8 mouse cellular contexts compared by ENCODE assay signal in genomic region chr11:3330991-3331750, GRCm38 (mm10). TPM values are rescaled to one million over a fixed set of nuclear protein-coding genes. Genes with fewer than 3 reads are reported as not detected.
DNase-seq lines count a peak whose midpoint lies in the region; ATAC-seq lines count a peak whose summit lies in the region.

No protein-coding gene starts in this region.

- no peak for DNase-seq in kidney, adult 18-20 months
- peak; percentile 40 for DNase-seq in NIH3T3 (ENCODE audit: low read depth)
- DNase-seq in forebrain, embryonic 14.5 days (ENCODE audit: low spot score) = peak; percentile 49
- DNase-seq in splenic B cell, adult 2 months (ENCODE audit: low read depth, low spot score) = peak; percentile 36
- DNase-seq in yolk sac, embryonic 10.5 days (ENCODE audit: low spot score) = no peak
- no peak for DNase-seq in spleen, postnatal 14 days (ENCODE audit: low spot score in 2 of 2)

- H3K36me3 ChIP-seq in kidney, embryonic 14.5 days (ENCODE audit: control insufficient read depth, insufficient read depth, low read length) = no peaks in the 10 kb centered on the region
- H3K36me3 ChIP-seq in forebrain, embryonic 14.5 days (ENCODE audit: control insufficient read depth, insufficient read depth, low read length) = peaks cover 10% of the 10 kb centered on the region; the same call in 1 of the 2 replicates
- H3K36me3 ChIP-seq in limb, embryonic 15.5 days = peaks cover 5% of the 10 kb centered on the region; the same call in 1 of the 2 replicates
- H3K36me3 ChIP-seq in splenic B cell, adult 2 months (ENCODE audit: control insufficient read depth, insufficient read depth, low read length, poor library complexity, severe bottlenecking) = peaks cover 5% of the 10 kb centered on the region

- H3K4me2 ChIP-seq in kidney, embryonic 14.5 days (replicated peaks; ENCODE audit: low read depth, low read length) = peak overlapping the region; percentile 99
- H3K4me2 ChIP-seq in forebrain, embryonic 14.5 days (ENCODE audit: low read length) = peak overlapping the region; percentile 100
- peak overlapping the region; percentile 99 for H3K4me2 ChIP-seq in limb, embryonic 15.5 days

- ATAC-seq in kidney, embryonic 14.5 days (ENCODE audit: low FRiP score, low TSS enrichment) = no peak
- no peak for ATAC-seq in forebrain, embryonic 14.5 days
- ATAC-seq in limb, embryonic 15.5 days (ENCODE audit: insufficient number of reproducible peaks, low FRiP score, low TSS enrichment, low read depth) = no peak

- no peaks in the 10 kb centered on the region for H3K9me3 ChIP-seq in kidney, embryonic 14.5 days (ENCODE audit: control insufficient read depth, low read length)
- no peaks in the 10 kb centered on the region for H3K9me3 ChIP-seq in forebrain, embryonic 14.5 days (replicated peaks; ENCODE audit: control insufficient read depth, low read length)
- H3K9me3 ChIP-seq in limb, embryonic 15.5 days = no peaks in the 10 kb centered on the region

- peak overlapping the region; percentile 64 for H3K9ac ChIP-seq in kidney, embryonic 14.5 days (ENCODE audit: low read depth, low read length)
- H3K9ac ChIP-seq in forebrain, embryonic 14.5 days (ENCODE audit: low read length) = peak overlapping the region; percentile 63
- H3K9ac ChIP-seq in limb, embryonic 15.5 days = peak overlapping the region; percentile 39; the same call in 1 of the 2 replicates

- no peaks in the 10 kb centered on the region for H3K27me3 ChIP-seq in kidney, embryonic 14.5 days (ENCODE audit: control insufficient read depth, insufficient read depth, low read length)
- no peaks in the 10 kb centered on the region for H3K27me3 ChIP-seq in forebrain, embryonic 14.5 days (replicated peaks; ENCODE audit: control insufficient read depth, insufficient read depth, low read length)
- no peaks in the 10 kb centered on the region for H3K27me3 ChIP-seq in limb, embryonic 15.5 days
- no peaks in the 10 kb centered on the region for H3K27me3 ChIP-seq in splenic B cell, adult 2 months (ENCODE audit: control insufficient read depth, insufficient read depth, low read length, poor library complexity, severe bottlenecking)

- H3K4me1 ChIP-seq in kidney, embryonic 14.5 days (ENCODE audit: control insufficient read depth, insufficient read depth, low read length) = peaks cover 23% of the 10 kb centered on the region
- peaks cover 7% of the 10 kb centered on the region; the same call in 1 of the 2 replicates for H3K4me1 ChIP-seq in forebrain, embryonic 14.5 days (ENCODE audit: control insufficient read depth, insufficient read depth, low read length)
- peaks cover 50% of the 10 kb centered on the region for H3K4me1 ChIP-seq in limb, embryonic 15.5 days

- H3K27ac ChIP-seq in kidney, embryonic 14.5 days (ENCODE audit: low read depth, low read length) = no peak overlapping the region
- H3K27ac ChIP-seq in forebrain, embryonic 14.5 days (ENCODE audit: low read depth, low read length) = peak overlapping the region; percentile 15; the same call in 1 of the 2 replicates
- peak overlapping the region; percentile 72 for H3K27ac ChIP-seq in limb, embryonic 15.5 days

- H3K4me3 ChIP-seq in kidney, embryonic 14.5 days (ENCODE audit: low read length) = peak overlapping the region; percentile 52
- peak overlapping the region; percentile 56 for H3K4me3 ChIP-seq in forebrain, embryonic 14.5 days (ENCODE audit: low read depth, low read length)
- H3K4me3 ChIP-seq in limb, embryonic 15.5 days = peak overlapping the region; percentile 52

- 3% methylated on average over 14 of the region's 14 CpGs for WGBS in kidney, embryonic 14.5 days
- 3% methylated on average over 14 of the region's 14 CpGs for WGBS in forebrain, embryonic 14.5 days
- 3% methylated on average over 14 of the region's 14 CpGs for WGBS in limb, embryonic 15.5 days

RNA-seq across cellular contexts. Expression of gene Pik3ip1, which starts 1.0 kb away (rescaled TPM):
- polyA plus RNA-seq in kidney, embryonic 14.5 days (2014; fragmentation: Nextera tagmentation; extraction: Ambion mirVana) = 7.0 and 7.8 TPM in 2 replicates
- 27.8 TPM in 2 replicates for polyA plus RNA-seq in forebrain, embryonic 14.5 days (2014; fragmentation: Nextera tagmentation; extraction: Ambion mirVana)
- 15.6 and 17.9 TPM in 2 replicates for polyA plus RNA-seq in limb, embryonic 15.5 days (2015; fragmentation: Nextera tagmentation; extraction: Ambion mirVana)

RNA-seq across cellular contexts. Expression of gene Patz1, which starts 42.5 kb away (rescaled TPM):
- polyA plus RNA-seq in kidney, embryonic 14.5 days (2014; fragmentation: Nextera tagmentation; extraction: Ambion mirVana) = 55.9 and 76.6 TPM in 2 replicates
- polyA plus RNA-seq in forebrain, embryonic 14.5 days (2014; fragmentation: Nextera tagmentation; extraction: Ambion mirVana) = 61.7 and 62.0 TPM in 2 replicates
- polyA plus RNA-seq in limb, embryonic 15.5 days (2015; fragmentation: Nextera tagmentation; extraction: Ambion mirVana) = 28.4 and 32.3 TPM in 2 replicates

Comparison
In these comparisons a context has a peak if more than half of its experiments do, and no peak if none do; other contexts are left out.
1. DNase-seq: peak in NIH3T3 (single experiment), forebrain, embryonic 14.5 days (single experiment) and splenic B cell, adult 2 months (single experiment); none in kidney, adult 18-20 months (single experiment), yolk sac, embryonic 10.5 days (single experiment) and spleen, postnatal 14 days (0 of 2).
2. Peak in every context shown above with its lines, with median percentiles within 50 percentile points of each other: H3K4me2 ChIP-seq, H3K4me3 ChIP-seq and H3K9ac ChIP-seq.